Mouse (Mus musculus): ENCODE results near the gene Stox2. TPM values are rescaled to one million over a fixed set of nuclear protein-coding genes. Genes with fewer than 3 reads are reported as not detected.
"Not testable (repeated sequence)": the region's sequence is repeated elsewhere in the genome, so short reads cannot be mapped to it uniquely, and the experiment has no call there.

The Stox2 gene
- 13.2 and 13.6 TPM in 2 replicates for total RNA-seq (2021)
- long read RNA-seq, partial matches to known transcripts = 0 of 2 reads
- long read RNA-seq, other reads (novel, unspliced or antisense) = 2 of 2 reads

- no peak for DNase-seq
These were observed at the start of gene Stox2 for GRCm38 (mm10) chr8:47446312-47447046. Stox2 (minus strand) TSS chr8:47446362.

- no peak for DNase-seq
These were observed 49.3 kb upstream of the Stox2 start for GRCm38 (mm10) chr8:47495428-47495827.

- DNase-seq = no peak
These were observed 48.5 kb upstream of the Stox2 start for GRCm38 (mm10) chr8:47494602-47495153.

GRCm38 (mm10) chr8:47493106-47493505, 46.9 kb upstream of the Stox2 start:
- DNase-seq = no peak

GRCm38 (mm10) chr8:47487231-47487630, 41.1 kb upstream of the Stox2 start:
- no peak for DNase-seq

GRCm38 (mm10) chr8:47482354-47483071, 36.4 kb upstream of the Stox2 start:
- no peak for DNase-seq

- no peak for DNase-seq
These were observed 33.9 kb upstream of the Stox2 start for GRCm38 (mm10) chr8:47480039-47480438.

GRCm38 (mm10) chr8:47461650-47462049, 15.5 kb upstream of the Stox2 start:
- DNase-seq = peak; percentile 5

- DNase-seq = no peak
These were observed 13.1 kb upstream of the Stox2 start for GRCm38 (mm10) chr8:47459216-47459749.

GRCm38 (mm10) chr8:47458591-47458990, 12.4 kb upstream of the Stox2 start:
- DNase-seq = no peak

GRCm38 (mm10) chr8:47449211-47449610, 3.0 kb upstream of the Stox2 start:
- DNase-seq = not testable (repeated sequence)

GRCm38 (mm10) chr8:47439271-47439670, 6.9 kb downstream of the Stox2 start:
- no peak for DNase-seq

GRCm38 (mm10) chr8:47437976-47438375, 8.2 kb downstream of the Stox2 start:
- DNase-seq = no peak

GRCm38 (mm10) chr8:47435861-47436260, 10.3 kb downstream of the Stox2 start:
- DNase-seq = no peak

- no peak for DNase-seq
These were observed 10.8 kb downstream of the Stox2 start for GRCm38 (mm10) chr8:47435412-47435811.

GRCm38 (mm10) chr8:47431263-47431662, 14.9 kb downstream of the Stox2 start:
- DNase-seq = no peak

GRCm38 (mm10) chr8:47414258-47414525, 32.0 kb downstream of the Stox2 start:
- not testable (repeated sequence) for DNase-seq

GRCm38 (mm10) chr8:47413524-47414257, 32.5 kb downstream of the Stox2 start:
- peak; percentile 76 for DNase-seq

- DNase-seq = peak; percentile 33
These were observed 33.3 kb downstream of the Stox2 start for GRCm38 (mm10) chr8:47412696-47413523.

GRCm38 (mm10) chr8:47411994-47412695, 34.0 kb downstream of the Stox2 start:
- peak; percentile 14 for DNase-seq

GRCm38 (mm10) chr8:47411321-47411720, 34.8 kb downstream of the Stox2 start:
- no peak for DNase-seq

All from adrenal gland, postnatal 25 days (tissue).